Mouse (Mus musculus) central nervous system, embryonic 18 days (tissue): Measurements from ENCODE around the gene Tmem108. TPM values are rescaled to one million over a fixed set of nuclear protein-coding genes. Genes with fewer than 3 reads are reported as not detected.

ENCODE experiments used
- polyA plus RNA-seq: library from polyadenylated mRNA; depleted of rRNA; stranded (reverse); fragments of >200 nt; gene quantifications from 2 replicates; pipeline ENCODE4 v1.2.3, GENCODE M21; 2012; rRNA removed

Gene Tmem108
- 26.9 and 34.0 TPM in 2 replicates for polyA plus RNA-seq

DNA sequence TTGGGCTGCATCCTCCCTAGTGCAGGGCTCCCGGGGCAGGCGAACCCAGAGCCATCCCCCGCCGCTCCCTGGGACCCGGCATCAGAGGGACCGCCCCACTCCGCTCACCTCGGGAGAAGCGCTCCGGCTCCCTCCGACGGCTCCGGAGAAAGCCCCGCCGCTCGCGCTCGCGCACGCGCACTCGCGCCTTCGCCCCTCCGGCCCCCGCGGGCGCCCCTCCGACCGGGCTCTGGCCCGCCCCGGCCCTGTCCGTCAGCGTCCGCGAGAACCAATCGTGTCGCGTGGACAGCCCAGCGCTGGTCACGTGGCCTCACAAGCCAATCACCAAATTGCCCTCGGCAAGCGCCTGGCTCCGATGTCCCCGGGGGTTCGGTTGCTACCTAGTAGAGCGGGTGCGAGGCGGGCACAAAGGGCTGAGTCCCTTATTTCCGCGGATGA is at the start of gene Tmem108:
Tmem108 (minus strand) TSS at position 191 of the 438 bp plus-strand sequence.

DNA sequence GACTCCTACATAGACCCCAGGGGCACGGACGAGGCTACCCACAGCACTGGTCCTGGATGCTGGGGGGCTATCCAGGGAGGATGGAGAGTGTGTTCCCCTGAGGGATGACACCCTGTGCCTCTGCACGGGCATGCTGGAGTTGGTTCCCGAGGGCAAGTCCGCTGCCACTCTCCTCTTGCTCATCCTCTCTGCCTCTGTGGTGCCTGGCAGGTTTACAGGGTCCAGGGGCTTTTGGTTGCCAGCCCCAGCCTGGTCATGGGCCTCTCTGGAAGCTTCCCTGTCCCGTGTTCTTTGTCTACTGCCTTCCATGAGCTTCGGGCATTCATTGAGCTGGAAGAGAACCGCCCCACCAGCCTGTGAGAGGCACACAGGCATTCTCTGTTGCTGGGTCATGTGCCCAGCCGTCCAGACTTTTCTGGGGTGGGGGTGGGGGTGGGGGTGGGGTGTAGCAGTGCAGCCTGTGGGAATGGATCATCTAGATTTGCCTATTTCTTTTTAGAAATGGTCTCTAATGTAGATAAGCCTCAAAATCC is 281.5 kb downstream of the Tmem108 start, which contains the start of gene Bfsp2:
Bfsp2 (minus strand) TSS at position 377 of the 533 bp plus-strand sequence.

Other genes with a start within 250 kb of the Tmem108 start
- 10.4 and 13.0 TPM in 2 replicates for gene Nphp3, start 240.7 kb upstream of the Tmem108 start, polyA plus RNA-seq